Mouse (Mus musculus): ENCODE results near the gene Qrich2. TPM values are rescaled to one million over a fixed set of nuclear protein-coding genes. Genes with fewer than 3 reads are reported as not detected.
A peak's percentile ranks its signal among the peaks of the same experiment; 100 is the strongest.

Qrich2 gene
- total and polyA plus RNA-seq, 3 experiments, result 0.11 TPM; not detected in 2

GRCm38 (mm10) chr11:116433356-116434286, 32.4 kb downstream of the Qrich2 start, which contains the start of gene Ubald2 (continued):
- TF ChIP-seq CHD1 (IDR thresholded peaks at IDR 0.05; ENCODE audit: low read depth, low read length) (peak; percentile 97), MYB (IDR thresholded peaks at IDR 0.05; ENCODE audit: low read depth, low read length) (peak; percentile 43; the same call in 1 of the 2 replicates), ELF1 (IDR thresholded peaks at IDR 0.05; ENCODE audit: low read depth, low read length) (no peak), EP300 (IDR thresholded peaks at IDR 0.05; ENCODE audit: low read depth in 1 of 2, low read length in 2 of 2) (peak in 1 of 2 experiments; percentile 49; a peak in 1 of 4 replicates), RCOR1 (IDR thresholded peaks at IDR 0.05; ENCODE audit: low read depth, low read length) (no peak), USF2 (IDR thresholded peaks at IDR 0.05; ENCODE audit: borderline replicate concordance in 1 of 2, insufficient read depth in 1 of 2, low read depth in 1 of 2, low read length in 2 of 2) (no peak), USF1 (IDR thresholded peaks at IDR 0.05; ENCODE audit: low read depth, low read length) (peak; percentile 57; the same call in 1 of the 2 replicates), NRF1 (IDR thresholded peaks at IDR 0.05; ENCODE audit: insufficient read depth, low read depth, low read length, poor library complexity, severe bottlenecking) (peak; percentile 43; the same call in 1 of the 2 replicates), TCF12 (IDR thresholded peaks at IDR 0.05; ENCODE audit: low read depth, low read length) (0 out of 2 replicates have a peak, but pooled peaks have one; percentile 26), UBTF (IDR thresholded peaks at IDR 0.05; ENCODE audit: borderline replicate concordance, insufficient read depth, low read depth, low read length) (no peak), SMC3 (IDR thresholded peaks at IDR 0.05; ENCODE audit: low read depth, low read length) (no peak), TAL1 (IDR thresholded peaks at IDR 0.05; ENCODE audit: low read length) (no peak), POLR2AphosphoS5 (IDR thresholded peaks at IDR 0.05; ENCODE audit: borderline replicate concordance, low read depth, low read length) (0 out of 2 replicates have a peak, but pooled peaks have one; percentile 43), MEF2A (IDR thresholded peaks at IDR 0.05; ENCODE audit: extremely low read depth, insufficient replicate concordance, low read depth, low read length, poor library complexity, severe bottlenecking) (no peak), E2F4 (IDR thresholded peaks at IDR 0.05; ENCODE audit: borderline replicate concordance, low read depth, low read length) (0 out of 2 replicates have a peak, but pooled peaks have one; percentile 59), MAZ (IDR thresholded peaks at IDR 0.05; ENCODE audit: low read depth, low read length) (peak; percentile 39)

GRCm38 (mm10) chr11:116432593-116433355, 33.3 kb downstream of the Qrich2 start:
- H3K4me3 ChIP-seq (ENCODE audit: control insufficient read depth in 1 of 2, insufficient read depth in 1 of 2, low read depth in 2 of 2, low read length in 2 of 2), result peak overlapping the region; percentile 9 to 43
- peaks cover 0 to 56% of the 10 kb centered on the region in 2 experiments; a peak in 3 of 4 replicates for H3K36me3 ChIP-seq (ENCODE audit: control insufficient read depth in 1 of 2, insufficient read depth in 2 of 2, low read length in 2 of 2)
- H3K79me2 ChIP-seq (ENCODE audit: control insufficient read depth, insufficient read depth, low read length, poor library complexity), result peaks cover 10% of the 10 kb centered on the region
- no peaks in the 10 kb centered on the region for H3K27me3 ChIP-seq (ENCODE audit: control insufficient read depth in 1 of 2, insufficient read depth in 2 of 2, low read length in 2 of 2)
- no peaks in the 10 kb centered on the region for H3K9me3 ChIP-seq (replicated peaks; ENCODE audit: insufficient read depth, low read length)
- H3K9ac ChIP-seq (ENCODE audit: control insufficient read depth, low read depth, low read length, poor library complexity, severe bottlenecking), result peak overlapping the region; percentile 66
- peak overlapping the region; percentile 71 for H3K27ac ChIP-seq (ENCODE audit: control insufficient read depth, low read depth, low read length)
- H3K4me1 ChIP-seq (ENCODE audit: control insufficient read depth in 1 of 2, insufficient read depth in 2 of 2, low read length in 2 of 2), result peaks cover 29 to 66% of the 10 kb centered on the region in 2 experiments
- no peak for TF ChIP-seq CHD2 (IDR thresholded peaks at IDR 0.05; ENCODE audit: low read length)
- no peak for TF ChIP-seq HCFC1 (IDR thresholded peaks at IDR 0.05; ENCODE audit: low read depth, low read length)
- TF ChIP-seq MEF2A (IDR thresholded peaks at IDR 0.05; ENCODE audit: extremely low read depth, insufficient replicate concordance, low read depth, low read length, poor library complexity, severe bottlenecking), result 0 out of 2 replicates have a peak, but pooled peaks have one; percentile 28
- 0 out of 2 replicates have a peak, but pooled peaks have one; percentile 44 for TF ChIP-seq MAZ (IDR thresholded peaks at IDR 0.05; ENCODE audit: low read depth, low read length)
- no peak for TF ChIP-seq NELFE (IDR thresholded peaks at IDR 0.05; ENCODE audit: low read depth, low read length)
- no peak for TF ChIP-seq USF2 (IDR thresholded peaks at IDR 0.05; ENCODE audit: borderline replicate concordance in 1 of 2, insufficient read depth in 1 of 2, low read depth in 1 of 2, low read length in 2 of 2)
- peak; percentile 40 for DNase-seq (ENCODE audit: low read depth, low spot score)

Measured in MEL (cell line).